Mouse (Mus musculus): ENCODE measurements around the gene Zswim3. TPM values are rescaled to one million over a fixed set of nuclear protein-coding genes. Genes with fewer than 3 reads are reported as not detected.

Zswim3 gene
- total and polyA plus RNA-seq, 3 experiments, result 4.7 to 5.9 TPM; not detected in 1

DNA sequence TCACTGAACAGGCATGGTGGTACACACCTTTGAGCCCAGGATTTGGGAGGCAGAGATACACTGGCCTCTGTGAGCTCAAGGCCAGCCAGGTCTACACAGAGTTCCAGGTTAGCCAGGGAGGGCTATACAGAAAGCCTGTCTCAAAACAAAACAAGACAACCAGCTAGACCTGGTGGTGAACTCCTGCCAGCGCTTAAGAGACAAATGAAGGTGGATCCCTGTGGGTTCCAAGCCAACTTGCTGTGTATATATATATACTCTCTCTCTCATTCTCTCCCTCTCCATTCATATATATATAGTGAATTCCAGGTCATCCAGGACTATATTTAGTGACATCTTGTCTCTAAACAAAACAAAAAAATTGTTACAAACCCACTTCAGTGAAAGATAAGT, 981 bp upstream of the Zswim3 start:
- no peak for TF ChIP-seq NRF1 (IDR thresholded peaks at IDR 0.05; ENCODE audit: insufficient read depth, low read depth, low read length, poor library complexity, severe bottlenecking)
- TF ChIP-seq MAZ (IDR thresholded peaks at IDR 0.05; ENCODE audit: low read depth, low read length), result no peak
- no peak for TF ChIP-seq ZMIZ1 (IDR thresholded peaks at IDR 0.05; ENCODE audit: low read depth, low read length)
- no peak for TF ChIP-seq ETS1 (IDR thresholded peaks at IDR 0.05; ENCODE audit: low read depth, low read length)
- no peak for TF ChIP-seq MXI1 (IDR thresholded peaks at IDR 0.05; ENCODE audit: low read depth, low read length)
- TF ChIP-seq TAL1 (IDR thresholded peaks at IDR 0.05; ENCODE audit: low read length), result no peak
- no peak for TF ChIP-seq SIN3A (IDR thresholded peaks at IDR 0.05; ENCODE audit: low read length)
- no peak for TF ChIP-seq ELF1 (IDR thresholded peaks at IDR 0.05; ENCODE audit: low read depth, low read length)
- no peak for TF ChIP-seq ZNF384 (IDR thresholded peaks at IDR 0.05; ENCODE audit: low read depth, low read length)
- TF ChIP-seq GABPA (IDR thresholded peaks at IDR 0.05; ENCODE audit: low read depth, low read length), result no peak
- no peak for TF ChIP-seq UBTF (IDR thresholded peaks at IDR 0.05; ENCODE audit: borderline replicate concordance, insufficient read depth, low read depth, low read length)
- TF ChIP-seq TBP (IDR thresholded peaks at IDR 0.05; ENCODE audit: low read depth, low read length), result no peak
- no peak for TF ChIP-seq JUND (IDR thresholded peaks at IDR 0.05; ENCODE audit: low read depth, low read length)
- TF ChIP-seq MYB (IDR thresholded peaks at IDR 0.05; ENCODE audit: low read depth, low read length), result no peak
- TF ChIP-seq KAT2A (conservative IDR thresholded peaks at IDR 0.05; ENCODE audit: low read depth, low read length), result no peak
- TF ChIP-seq CHD1 (IDR thresholded peaks at IDR 0.05; ENCODE audit: low read depth, low read length), result no peak
- TF ChIP-seq POLR2A (IDR thresholded peaks at IDR 0.05; ENCODE audit: control insufficient read depth in 1 of 2, insufficient read depth in 1 of 2, low read depth in 1 of 2, low read length in 2 of 2, poor library complexity in 1 of 2), result no peak
- no peak for TF ChIP-seq MAX (IDR thresholded peaks at IDR 0.05; ENCODE audit: low read length)
- no peak for TF ChIP-seq RAD21 (IDR thresholded peaks at IDR 0.05; ENCODE audit: low read depth, low read length)
- no peak for TF ChIP-seq ZC3H11A (IDR thresholded peaks at IDR 0.05; ENCODE audit: low read depth, low read length)
- Histone ChIP-seq H3K9me3 (replicated peaks; ENCODE audit: insufficient read depth, low read length) (no peaks in the 10 kb centered on the region), H3K4me1 (ENCODE audit: control insufficient read depth in 1 of 2, insufficient read depth in 2 of 2, low read length in 2 of 2) (peaks cover 7 to 17% of the 10 kb centered on the region in 2 experiments; a peak in 3 of 4 replicates), H3K27ac (ENCODE audit: control insufficient read depth, low read depth, low read length) (peak overlapping the region; percentile 79), H3K9ac (ENCODE audit: control insufficient read depth, low read depth, low read length, poor library complexity, severe bottlenecking) (peak overlapping the region; percentile 86), H3K36me3 (ENCODE audit: control insufficient read depth in 1 of 2, insufficient read depth in 2 of 2, low read length in 2 of 2) (peaks cover 0 to 18% of the 10 kb centered on the region in 2 experiments; a peak in 3 of 4 replicates), H3K27me3 (ENCODE audit: control insufficient read depth in 1 of 2, insufficient read depth in 2 of 2, low read length in 2 of 2) (no peaks in the 10 kb centered on the region), H3K4me3 (ENCODE audit: control insufficient read depth in 1 of 2, insufficient read depth in 1 of 2, low read depth in 2 of 2, low read length in 2 of 2) (peak overlapping the region; percentile 71 to 78), H3K79me2 (ENCODE audit: control insufficient read depth, insufficient read depth, low read length, poor library complexity) (peaks cover 30% of the 10 kb centered on the region)
- DNase-seq (ENCODE audit: low read depth, low spot score), result peak; percentile 55

DNA sequence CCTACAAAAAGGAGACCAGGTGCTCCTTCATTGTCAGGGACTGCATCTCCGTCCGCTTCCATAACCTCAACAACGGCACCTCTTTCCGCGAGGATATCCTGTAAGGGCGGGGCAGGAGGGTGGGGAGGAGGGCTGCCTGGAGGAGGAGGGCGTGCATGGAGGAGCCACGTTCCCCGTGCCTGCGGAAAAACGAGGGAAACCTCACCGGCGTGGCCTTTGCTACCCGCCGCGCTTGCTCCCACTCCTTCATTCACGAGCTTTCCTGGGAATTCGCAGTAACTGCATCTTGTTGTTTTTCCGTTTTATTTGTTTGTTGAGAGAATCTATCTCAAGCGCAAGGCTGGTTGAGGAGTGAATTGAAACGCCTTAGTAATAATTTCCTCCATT, 427 bp downstream of the Zswim3 start:
- Histone ChIP-seq H3K36me3 (ENCODE audit: control insufficient read depth in 1 of 2, insufficient read depth in 2 of 2, low read length in 2 of 2) (peaks cover 0 to 18% of the 10 kb centered on the region in 2 experiments; a peak in 3 of 4 replicates), H3K79me2 (ENCODE audit: control insufficient read depth, insufficient read depth, low read length, poor library complexity) (peaks cover 30% of the 10 kb centered on the region), H3K4me1 (ENCODE audit: control insufficient read depth in 1 of 2, insufficient read depth in 2 of 2, low read length in 2 of 2) (peaks cover 7 to 17% of the 10 kb centered on the region in 2 experiments; a peak in 3 of 4 replicates), H3K27me3 (ENCODE audit: control insufficient read depth in 1 of 2, insufficient read depth in 2 of 2, low read length in 2 of 2) (no peaks in the 10 kb centered on the region), H3K4me3 (ENCODE audit: control insufficient read depth in 1 of 2, insufficient read depth in 1 of 2, low read depth in 2 of 2, low read length in 2 of 2) (peak overlapping the region; percentile 69 to 90), H3K9me3 (replicated peaks; ENCODE audit: insufficient read depth, low read length) (no peaks in the 10 kb centered on the region), H3K27ac (ENCODE audit: control insufficient read depth, low read depth, low read length) (peak overlapping the region; percentile 97), H3K9ac (ENCODE audit: control insufficient read depth, low read depth, low read length, poor library complexity, severe bottlenecking) (peak overlapping the region; percentile 90)
- DNase-seq (ENCODE audit: low read depth, low spot score), result no peak
- no peak for TF ChIP-seq ZC3H11A (IDR thresholded peaks at IDR 0.05; ENCODE audit: low read depth, low read length)
- TF ChIP-seq MYC (IDR thresholded peaks at IDR 0.05; ENCODE audit: low read depth, low read length), result peak; percentile 73
- TF ChIP-seq MAZ (IDR thresholded peaks at IDR 0.05; ENCODE audit: low read depth, low read length), result peak; percentile 92
- TF ChIP-seq MXI1 (IDR thresholded peaks at IDR 0.05; ENCODE audit: low read depth, low read length), result peak; percentile 56
- peak; percentile 65; the same call in 1 of the 2 replicates for TF ChIP-seq MAX (IDR thresholded peaks at IDR 0.05; ENCODE audit: low read length)
- peak; percentile 69 for TF ChIP-seq ZKSCAN1 (IDR thresholded peaks at IDR 0.05; ENCODE audit: low read depth, low read length)
- TF ChIP-seq POLR2A (IDR thresholded peaks at IDR 0.05; ENCODE audit: control insufficient read depth in 1 of 2, insufficient read depth in 1 of 2, low read depth in 1 of 2, low read length in 2 of 2, poor library complexity in 1 of 2), result peak in 1 of 2 experiments; percentile 43; a peak in 1 of 4 replicates
- no peak; the same call in 1 of the 2 replicates for TF ChIP-seq ZMIZ1 (IDR thresholded peaks at IDR 0.05; ENCODE audit: low read depth, low read length)

Data from MEL (cell line).